Mouse (Mus musculus) cortical plate, adult 2 months (tissue): Measurements from ENCODE around the gene Ube2b. TPM values are rescaled to one million over a fixed set of nuclear protein-coding genes. Genes with fewer than 3 reads are reported as not detected.

Source experiments
- H3K27ac ChIP-seq: fragments of 200-500 bp; 2 replicates; pipeline ENCODE4 v1.5.1; 2012; ENCODE audit warnings: low read length, control low read depth, inconsistent platforms; ENCODE audit not compliant: insufficient read depth
- H3K4me1 ChIP-seq: fragments of 200-500 bp; 2 replicates; pipeline ENCODE4 v1.6.1; 2011; ENCODE audit warnings: low read length; ENCODE audit not compliant: control insufficient read depth, insufficient read depth
- H3K4me3 ChIP-seq: fragments of 200-500 bp; 2 replicates; pipeline ENCODE4 v1.5.1; 2011; ENCODE audit warnings: mild to moderate bottlenecking, low read length, control low read depth; ENCODE audit not compliant: insufficient read depth
- CTCF ChIP-seq: fragments of 200-500 bp; IDR thresholded peaks from 2 replicates; pipeline ENCODE4 v1.5.1; 2011; ENCODE audit warnings: mild to moderate bottlenecking, control low read depth, low read length; ENCODE audit not compliant: insufficient read depth; ENCODE audit errors: extremely low read depth
- POLR2A ChIP-seq: fragments of 200-500 bp; IDR thresholded peaks from 2 replicates; pipeline ENCODE4 v1.6.1; 2011; ENCODE audit warnings: mild to moderate bottlenecking, low read length, control low read depth; ENCODE audit not compliant: insufficient read depth; ENCODE audit errors: extremely low read depth
- polyA plus RNA-seq: library from polyadenylated mRNA; depleted of rRNA; stranded (reverse); fragments of >200 nt; gene quantifications from 2 replicates; pipeline ENCODE4 v1.2.3, GENCODE M21; 2012; rRNA removed

Ube2b gene
- polyA plus RNA-seq: 221 and 234 TPM in 2 replicates

GRCm38 (mm10) chr11:52000290-52000962 lies at the start of gene Ube2b:
Gene Ube2b, minus strand, starts transcription at chr11:52000762.
- Histone ChIP-seq H3K27ac (peak within 1 kb of the TSS; percentile 94), H3K4me1 (peaks cover 2% of the 10 kb centered on the region; the same call in 1 of the 2 replicates), H3K4me3 (peak within 1 kb of the TSS; percentile 88)
- TF ChIP-seq CTCF (no peak), POLR2A (peak; percentile 82; the same call in 1 of the 2 replicates)

GRCm38 (mm10) chr11:52046446-52047165 lies 46.0 kb upstream of the Ube2b start:
- TF ChIP-seq CTCF (no peak), POLR2A (no peak)
- Histone ChIP-seq H3K4me1 (no peaks in the 10 kb centered on the region), H3K27ac (no peak overlapping the region), H3K4me3 (no peak overlapping the region)

GRCm38 (mm10) chr11:52044156-52044555 lies 43.6 kb upstream of the Ube2b start:
- no peak for TF ChIP-seq CTCF
- TF ChIP-seq POLR2A: no peak
- Histone ChIP-seq H3K4me3 (no peak overlapping the region), H3K4me1 (no peaks in the 10 kb centered on the region), H3K27ac (no peak overlapping the region)

- TF ChIP-seq CTCF (peak; percentile 42), POLR2A (no peak)
- Histone ChIP-seq H3K4me1 (no peaks in the 10 kb centered on the region), H3K27ac (no peak overlapping the region), H3K4me3 (no peak overlapping the region)
These were observed 42.7 kb upstream of the Ube2b start for GRCm38 (mm10) chr11:52043224-52043623.

- H3K4me3 ChIP-seq: no peak overlapping the region
- TF ChIP-seq POLR2A: no peak
- no peak for TF ChIP-seq CTCF
- H3K27ac ChIP-seq: no peak overlapping the region
- H3K4me1 ChIP-seq: peaks cover 2% of the 10 kb centered on the region; the same call in 1 of the 2 replicates
These were observed 37.1 kb upstream of the Ube2b start for GRCm38 (mm10) chr11:52037659-52038058.

GRCm38 (mm10) chr11:52035905-52036304 lies 35.3 kb upstream of the Ube2b start:
- H3K4me1 ChIP-seq: peaks cover 2% of the 10 kb centered on the region; the same call in 1 of the 2 replicates
- no peak overlapping the region for H3K4me3 ChIP-seq
- TF ChIP-seq CTCF (no peak), POLR2A (no peak)
- no peak overlapping the region for H3K27ac ChIP-seq

GRCm38 (mm10) chr11:52033953-52034352 lies 33.4 kb upstream of the Ube2b start:
- Histone ChIP-seq H3K27ac (no peak overlapping the region), H3K4me1 (peaks cover 2% of the 10 kb centered on the region; the same call in 1 of the 2 replicates), H3K4me3 (no peak overlapping the region)
- TF ChIP-seq POLR2A: no peak
- TF ChIP-seq CTCF: no peak

- no peak overlapping the region for H3K27ac ChIP-seq
- H3K4me3 ChIP-seq: no peak overlapping the region
- no peak for TF ChIP-seq POLR2A
- no peak for TF ChIP-seq CTCF
- H3K4me1 ChIP-seq: peaks cover 2% of the 10 kb centered on the region; the same call in 1 of the 2 replicates
These were observed 31.8 kb upstream of the Ube2b start for GRCm38 (mm10) chr11:52032356-52032755.

GRCm38 (mm10) chr11:52018217-52018616 lies 17.7 kb upstream of the Ube2b start:
- H3K4me3 ChIP-seq: no peak overlapping the region
- peaks cover 1% of the 10 kb centered on the region; the same call in 1 of the 2 replicates for H3K4me1 ChIP-seq
- no peak overlapping the region for H3K27ac ChIP-seq
- no peak for TF ChIP-seq POLR2A
- TF ChIP-seq CTCF: no peak
